Mouse (Mus musculus) left cerebral cortex, adult 2 months (tissue): Measurements from ENCODE around the gene Polr2a. TPM values are rescaled to one million over a fixed set of nuclear protein-coding genes. Genes with fewer than 3 reads are reported as not detected.

Source experiments
- DNase-seq, 2 experiments: peaks; one replicate each; pipeline ENCODE4 v3.0.0; 2021 to 2022; ENCODE audit warnings: low spot score in 2 of 2, mixed read lengths in 1 of 2; ENCODE audit errors: extremely low spot score in 1 of 2
- H3K27ac ChIP-seq: fragments of 200-600 bp; 2 replicates; pipeline ENCODE4 v1.8.1; 2022
- H3K4me3 ChIP-seq: fragments of 200-600 bp; 2 replicates; pipeline ENCODE4 v1.8.1; 2022
- CTCF ChIP-seq: fragments of 200-600 bp; IDR thresholded peaks from 2 replicates; pipeline ENCODE4 v1.8.1; 2022; ENCODE audit warnings: antibody characterized with exemption, mild to moderate bottlenecking, moderate library complexity
- intact Hi-C: fragments of 180-260 bp; cut with DNase I; formaldehyde crosslinking; loops from one replicate; pipeline ENCODE4 v1.15.1; 2025
- total RNA-seq, 2 experiments: library from RNA; stranded (reverse); gene quantifications; 2 replicates each; pipeline ENCODE4 v1.2.3; 2021

Gene Polr2a
- total RNA-seq, 2 experiments from 2014 or later, result 55.1 to 56.6 TPM

DNA sequence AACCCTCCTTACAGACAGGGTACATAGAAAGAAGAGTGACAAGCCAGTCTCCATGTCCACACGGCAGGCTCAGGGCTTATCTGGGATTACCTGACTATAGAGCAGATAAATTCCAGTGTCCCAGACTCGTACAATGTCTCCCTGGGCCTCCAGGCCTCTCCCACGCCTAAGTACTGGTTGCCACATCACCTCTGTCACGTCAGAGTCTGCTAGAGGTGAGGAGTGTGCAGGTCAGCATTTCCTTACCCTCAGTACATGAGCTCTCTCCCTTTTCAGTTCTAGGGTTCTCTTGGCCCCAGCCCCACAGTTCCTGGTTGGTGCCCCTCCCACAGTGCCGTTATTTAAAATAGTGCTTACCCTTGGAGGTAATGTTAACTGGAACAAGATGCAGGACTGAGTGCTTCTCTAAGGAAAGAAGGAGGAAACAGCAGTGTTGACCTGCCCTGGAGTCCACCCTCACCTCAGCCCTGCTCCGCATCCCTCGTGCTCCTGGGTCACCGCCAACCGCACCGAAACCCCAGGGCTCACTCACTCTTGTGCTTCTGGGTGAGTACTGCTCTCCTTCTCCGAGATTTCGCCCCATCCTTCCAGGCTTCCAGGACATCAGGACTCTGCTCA lies 74.2 kb downstream of the Polr2a start:
- Histone ChIP-seq H3K4me3 (no peak overlapping the region), H3K27ac (no peak overlapping the region)
- no peak for DNase-seq
- TF ChIP-seq CTCF, result no peak
- intact Hi-C loops, result loop anchor here (5.0 kb wide), 1 partner anchor 153 kb away; the partner anchor contains the start of genes Nlgn2 and Tmem256

Other genes with a start within 250 kb of the Polr2a start
- gene Dnah2, start 209.5 kb downstream of the Polr2a start, total RNA-seq, result 1 to 10 TPM; 2.7 to 3.7 TPM
- 10 to 100 TPM; 46.6 to 63.0 TPM for gene Efnb3, start 198.4 kb downstream of the Polr2a start, total RNA-seq
- gene Wrap53, start 178.4 kb downstream of the Polr2a start, total RNA-seq, result 10 to 100 TPM in 1 of 2 experiments, 1 to 10 TPM in 1; 7.6 to 10.5 TPM
- 10 to 100 TPM; 23.7 TPM for gene Trp53, start 178.3 kb downstream of the Polr2a start, total RNA-seq
- gene Atp1b2, start 152.7 kb downstream of the Polr2a start, total RNA-seq, result 100 to 1,000 TPM; 411 to 429 TPM
- not detected for gene Shbg, start 140.7 kb downstream of the Polr2a start, total RNA-seq
- gene Sat2, start 136.6 kb downstream of the Polr2a start, total RNA-seq, result 10 to 100 TPM in 1 of 2 experiments, 1 to 10 TPM in 1; 9.9 to 13.7 TPM
- 100 to 1,000 TPM; 146 TPM for gene Fxr2, start 125.6 kb downstream of the Polr2a start, total RNA-seq
- not detected for gene Sox15, start 103.3 kb downstream of the Polr2a start, total RNA-seq
- 10 to 100 TPM; 59.0 to 59.4 TPM for gene Mpdu1, start 96.0 kb downstream of the Polr2a start, total RNA-seq
- 10 to 100 TPM; 11.8 to 14.1 TPM for gene Cd68, start 92.5 kb downstream of the Polr2a start, total RNA-seq
- 100 to 1,000 TPM; 299 to 311 TPM for gene Eif4a1, start 86.2 kb downstream of the Polr2a start, total RNA-seq
- 100 to 1,000 TPM; 108 to 111 TPM for gene Senp3, start 76.6 kb downstream of the Polr2a start, total RNA-seq
- gene Tnfsf13, start 72.9 kb downstream of the Polr2a start, total RNA-seq, result 1 to 10 TPM; 3.3 to 3.8 TPM
- gene Tnfsf12, start 62.8 kb downstream of the Polr2a start, total RNA-seq, result 10 to 100 TPM in 1 of 2 experiments, 1 to 10 TPM in 1; 9.5 to 10.6 TPM
- 1 to 10 TPM; 1.4 to 1.9 TPM for gene Tnfsfm13, start 62.5 kb downstream of the Polr2a start, total RNA-seq
- not detected for gene Slc35g3, start 3.3 kb upstream of the Polr2a start, total RNA-seq
- gene Zbtb4, start 7.3 kb upstream of the Polr2a start, total RNA-seq, result 100 to 1,000 TPM; 134 to 167 TPM
- 1 to 10 TPM; 1.0 to 1.4 TPM for gene Chrnb1, start 37.3 kb upstream of the Polr2a start, total RNA-seq
- gene Fgf11, start 43.2 kb upstream of the Polr2a start, total RNA-seq, result 10 to 100 TPM; 15.9 to 19.8 TPM
- gene Tmem102, start 47.0 kb upstream of the Polr2a start, total RNA-seq, result under 1 TPM in 1 of 2 experiments, not detected in 1; 0.23 TPM
- not detected for gene Gm39566, start 56.7 kb upstream of the Polr2a start, total RNA-seq
- not detected for gene Spem2, start 59.8 kb upstream of the Polr2a start, total RNA-seq
- gene Spem1, start 63.5 kb upstream of the Polr2a start, total RNA-seq, result under 1 TPM; 0.34 to 0.44 TPM
- gene Nlgn2, start 79.1 kb upstream of the Polr2a start, total RNA-seq, result 100 to 1,000 TPM; 236 to 243 TPM
- 100 to 1,000 TPM; 113 to 126 TPM for gene Tmem256, start 79.9 kb upstream of the Polr2a start, total RNA-seq
- gene Plscr3, start 87.7 kb upstream of the Polr2a start, total RNA-seq, result 10 to 100 TPM; 19.5 to 22.5 TPM
- gene Tnk1, start 100.1 kb upstream of the Polr2a start, total RNA-seq, result under 1 TPM in 1 of 2 experiments, not detected in 1; 0.20 TPM
- not detected for gene Tmem95, start 119.4 kb upstream of the Polr2a start, total RNA-seq
- 1 to 10 TPM; 1.3 to 1.5 TPM for gene Kctd11, start 122.8 kb upstream of the Polr2a start, total RNA-seq
- not detected for gene Acap1, start 136.9 kb upstream of the Polr2a start, total RNA-seq
- gene 2810408A11Rik, start 142.3 kb upstream of the Polr2a start, total RNA-seq, result under 1 TPM; 0.23 to 0.87 TPM
- 100 to 1,000 TPM; 121 to 124 TPM for gene Neurl4, start 142.4 kb upstream of the Polr2a start, total RNA-seq
- gene Gps2, start 155.3 kb upstream of the Polr2a start, total RNA-seq, result 10 to 100 TPM; 31.0 to 31.7 TPM
- gene Eif5a, start 163.3 kb upstream of the Polr2a start, total RNA-seq, result 100 to 1,000 TPM; 408 to 429 TPM
- 1 to 10 TPM; 9.9 to 10.0 TPM for gene Ybx2, start 177.2 kb upstream of the Polr2a start, total RNA-seq
- gene Slc2a4, start 189.6 kb upstream of the Polr2a start, total RNA-seq, result 1 to 10 TPM; 2.3 to 4.1 TPM
- not detected for gene Cldn7, start 206.1 kb upstream of the Polr2a start, total RNA-seq
- 100 to 1,000 TPM; 116 to 124 TPM for gene Ctdnep1, start 222.5 kb upstream of the Polr2a start, total RNA-seq
- 10 to 100 TPM; 90.9 to 93.8 TPM for gene Elp5, start 223.9 kb upstream of the Polr2a start, total RNA-seq
- gene Gabarap, start 232.5 kb upstream of the Polr2a start, total RNA-seq, result 100 to 1,000 TPM; 209 to 215 TPM
- 10 to 100 TPM; 44.3 to 48.9 TPM for gene Phf23, start 237.1 kb upstream of the Polr2a start, total RNA-seq
- gene Dvl2, start 242.0 kb upstream of the Polr2a start, total RNA-seq, result 10 to 100 TPM; 32.6 to 32.9 TPM